Mouse (Mus musculus) liver, embryonic 14.5 days (tissue): Measurements from ENCODE around the gene Foxk1. TPM values are rescaled to one million over a fixed set of nuclear protein-coding genes. Genes with fewer than 3 reads are reported as not detected.

Source experiments
- ATAC-seq: fragments of 200-750 bp; cut with Nextera tagmentation; 2 replicates; pipeline ENCODE4 v1.8.0; 2017; ENCODE audit warnings: moderate number of reproducible peaks, mild to moderate bottlenecking, moderate library complexity; ENCODE audit not compliant: insufficient read depth
- DNase-seq, 3 experiments: peaks; one replicate each; pipeline ENCODE4 v3.0.0-alpha.2; 2012 to 2013; ENCODE audit warnings: low read depth in 3 of 3, low spot score in 3 of 3
- H3K27ac ChIP-seq: fragments of 300-500 bp; sonication (generic); 2 replicates; pipeline ENCODE4 v1.5.1; 2014; ENCODE audit warnings: moderate library complexity, mild to moderate bottlenecking, control low read depth, inconsistent platforms
- H3K27me3 ChIP-seq: fragments of 300-500 bp; sonication (generic); 2 replicates; pipeline ENCODE4 v1.6.1; 2014; ENCODE audit warnings: mild to moderate bottlenecking, low read length, moderate library complexity; ENCODE audit not compliant: control insufficient read depth, insufficient read depth
- H3K36me3 ChIP-seq: fragments of 300-500 bp; sonication (generic); replicated peaks from 2 replicates; pipeline ENCODE4 v1.6.1; 2014; ENCODE audit warnings: low read depth; ENCODE audit not compliant: control insufficient read depth, insufficient read depth
- H3K4me1 ChIP-seq, 2 experiments: fragments of 200-500 bp in 1 of 2; fragments of 300-500 bp in 1 of 2; sonication (generic) in 1 of 2; replicated peaks; 2 replicates each; pipeline ENCODE4 v1.6.1; 2012 to 2014; ENCODE audit warnings: antibody characterized with exemption in 1 of 2, inconsistent platforms in 1 of 2, low read length in 1 of 2; ENCODE audit not compliant: control insufficient read depth in 2 of 2, insufficient read depth in 2 of 2
- H3K4me2 ChIP-seq: fragments of 300-500 bp; sonication (generic); 2 replicates; pipeline ENCODE4 v1.6.1; 2014; ENCODE audit warnings: low read depth, mild to moderate bottlenecking, control low read depth, moderate library complexity
- H3K4me3 ChIP-seq, 2 experiments: fragments of 200-500 bp in 1 of 2; fragments of 300-500 bp in 1 of 2; sonication (generic) in 1 of 2; 2 replicates each; pipeline ENCODE4 v1.5.1; 2012 to 2014; ENCODE audit warnings: low read depth in 2 of 2, low read length in 2 of 2, mild to moderate bottlenecking in 2 of 2, control low read depth in 1 of 2, inconsistent platforms in 1 of 2, moderate library complexity in 1 of 2; ENCODE audit not compliant: insufficient read depth in 1 of 2
- H3K9ac ChIP-seq: fragments of 300-500 bp; sonication (generic); replicated peaks from 2 replicates; pipeline ENCODE4 v1.6.1; 2014; ENCODE audit warnings: mild to moderate bottlenecking, control low read depth, moderate library complexity
- H3K9me3 ChIP-seq: fragments of 300-500 bp; sonication (generic); 2 replicates; pipeline ENCODE4 v1.6.1; 2016; ENCODE audit warnings: low read length, mixed read lengths; ENCODE audit not compliant: control insufficient read depth
- CTCF ChIP-seq: IDR thresholded peaks from 2 replicates; pipeline ENCODE4 v1.5.1; 2016; ENCODE audit warnings: antibody characterized with exemption, low read depth, control low read depth
- EP300 ChIP-seq: IDR thresholded peaks from 2 replicates; pipeline ENCODE4 v1.6.1; 2016; ENCODE audit warnings: antibody characterized with exemption, low read depth
- WGBS: fragments of 180-500 bp; shearing (Covaris S2); extraction: QIAGEN DNeasy Blood & Tissue Kit; methylation state at CpG from one replicate; pipeline ENCODE4 v1.1.7; 2014; ENCODE audit not compliant: insufficient replicate concordance; 5-methylcytosine and 5-hydroxymethylcytosine counted together
- polyA plus RNA-seq, 2 experiments: library from polyadenylated mRNA; depleted of rRNA in 1 of 2; stranded (reverse) in 1 of 2; unstranded in 1 of 2; fragments of >200 nt; fragmentation: Nextera tagmentation in 1 of 2; extraction: Ambion mirVana in 1 of 2; gene quantifications; 2 replicates each; pipeline versions ENCODE4 v1.2.1 to v1.2.3; 2012 to 2014

Gene Foxk1
- polyA plus RNA-seq, 2 experiments: 1.1 to 2.4 TPM

GRCm38 (mm10) chr5:142371172-142372155, 29.8 kb upstream of the Foxk1 start:
- H3K36me3 ChIP-seq: no peaks in the 10 kb centered on the region
- H3K27me3 ChIP-seq: no peaks in the 10 kb centered on the region
- no peak for TF ChIP-seq CTCF
- TF ChIP-seq EP300: no peak
- peaks cover 8 to 16% of the 10 kb centered on the region in 2 experiments for H3K4me1 ChIP-seq
- peak overlapping the region; percentile 15; the same call in 1 of the 2 replicates for H3K9ac ChIP-seq
- H3K27ac ChIP-seq: no peak overlapping the region
- ATAC-seq (no peak), DNase-seq (no peak)
- peak overlapping the region; percentile 27 for H3K4me2 ChIP-seq
- no peak overlapping the region for H3K4me3 ChIP-seq
- 18% methylated on average over 24 of the region's 24 CpGs for WGBS
- H3K9me3 ChIP-seq: no peaks in the 10 kb centered on the region

- no peak for DNase-seq
- Histone ChIP-seq H3K9ac (no peak overlapping the region), H3K4me1 (peaks cover 4 to 13% of the 10 kb centered on the region in 2 experiments), H3K4me2 (no peak overlapping the region), H3K4me3 (no peak overlapping the region), H3K27me3 (no peaks in the 10 kb centered on the region), H3K36me3 (no peaks in the 10 kb centered on the region), H3K9me3 (no peaks in the 10 kb centered on the region), H3K27ac (no peak overlapping the region)
- 37% methylated on average over 6 of the region's 6 CpGs for WGBS
- TF ChIP-seq EP300 (no peak), CTCF (no peak)
- ATAC-seq: no peak
Measured at GRCm38 (mm10) chr5:142372207-142372606, 29.1 kb upstream of the Foxk1 start.

GRCm38 (mm10) chr5:142374343-142374742, 27.0 kb upstream of the Foxk1 start:
- Histone ChIP-seq H3K4me1 (peaks cover 0 to 5% of the 10 kb centered on the region in 2 experiments; a peak in 1 of 4 replicates), H3K9me3 (no peaks in the 10 kb centered on the region), H3K4me3 (no peak overlapping the region), H3K27ac (no peak overlapping the region), H3K4me2 (no peak overlapping the region), H3K27me3 (no peaks in the 10 kb centered on the region), H3K9ac (no peak overlapping the region), H3K36me3 (no peaks in the 10 kb centered on the region)
- ATAC-seq: no peak
- TF ChIP-seq CTCF: no peak
- TF ChIP-seq EP300: no peak
- DNase-seq: no peak
- 57% methylated on average over 9 of the region's 9 CpGs for WGBS

GRCm38 (mm10) chr5:142375641-142376040, 25.7 kb upstream of the Foxk1 start:
- Histone ChIP-seq H3K9ac (no peak overlapping the region), H3K36me3 (no peaks in the 10 kb centered on the region), H3K4me2 (no peak overlapping the region), H3K27ac (no peak overlapping the region), H3K27me3 (no peaks in the 10 kb centered on the region), H3K4me1 (peaks cover 0 to 5% of the 10 kb centered on the region in 2 experiments; a peak in 1 of 4 replicates), H3K9me3 (no peaks in the 10 kb centered on the region), H3K4me3 (no peak overlapping the region)
- ATAC-seq (no peak), DNase-seq (no peak)
- 84% methylated on average over 5 of the region's 5 CpGs for WGBS
- TF ChIP-seq EP300: no peak
- no peak for TF ChIP-seq CTCF

- H3K36me3 ChIP-seq: no peaks in the 10 kb centered on the region
- no peak overlapping the region for H3K9ac ChIP-seq
- H3K4me1 ChIP-seq: peaks cover 0 to 5% of the 10 kb centered on the region in 2 experiments; a peak in 1 of 4 replicates
- DNase-seq (no peak), ATAC-seq (no peak)
- WGBS: 60% methylated on average over 6 of the region's 6 CpGs
- no peak overlapping the region for H3K4me2 ChIP-seq
- H3K9me3 ChIP-seq: no peaks in the 10 kb centered on the region
- TF ChIP-seq CTCF (no peak), EP300 (no peak)
- no peak overlapping the region for H3K4me3 ChIP-seq
- no peaks in the 10 kb centered on the region for H3K27me3 ChIP-seq
- no peak overlapping the region for H3K27ac ChIP-seq
Measured at GRCm38 (mm10) chr5:142376071-142376470, 25.2 kb upstream of the Foxk1 start.
